In genomic region chr13:9192797-9193330, GRCm38 (mm10) we compare ENCODE assay signal across 18 mouse cellular contexts.
DNase-seq lines count a peak whose midpoint lies in the region; ATAC-seq and TF ChIP-seq lines count a peak whose summit lies in the region.
"Had no signal": no experiment of that assay in that cellular context is flagged by ENCODE, and none has a peak within 500 bp of the region (broad histone marks: within the 10 kb centered on the region; RNA-seq: fewer than 3 reads in every experiment).

No protein-coding gene starts in this region.

- H3K9ac ChIP-seq in forebrain, postnatal 0 days: no peak overlapping the region
- H3K9ac ChIP-seq in forebrain, embryonic 16.5 days (replicated peaks; ENCODE audit: low read depth, low read length): no peak overlapping the region
- no peak overlapping the region for H3K9ac ChIP-seq in kidney, embryonic 14.5 days (ENCODE audit: low read depth, low read length)
- no peak overlapping the region for H3K9ac ChIP-seq in kidney, postnatal 0 days (ENCODE audit: low read depth, low read length)
- H3K9ac ChIP-seq in liver, postnatal 0 days (replicated peaks): no peak overlapping the region
- H3K9ac ChIP-seq: embryonic facial prominence, embryonic 13.5 days; hindbrain, embryonic 14.5 days; liver, embryonic 13.5 days had no signal

- no peak overlapping the region for H3K4me2 ChIP-seq in forebrain, postnatal 0 days (ENCODE audit: low read depth)
- no peak overlapping the region for H3K4me2 ChIP-seq in forebrain, embryonic 16.5 days (ENCODE audit: low read length)
- H3K4me2 ChIP-seq in kidney, embryonic 14.5 days (replicated peaks; ENCODE audit: low read depth, low read length): no peak overlapping the region
- no peak overlapping the region for H3K4me2 ChIP-seq in kidney, postnatal 0 days (ENCODE audit: low read length)
- no peak overlapping the region for H3K4me2 ChIP-seq in liver, postnatal 0 days (ENCODE audit: low read depth, low read length)
- H3K4me2 ChIP-seq: embryonic facial prominence, embryonic 13.5 days; hindbrain, embryonic 14.5 days; liver, embryonic 13.5 days had no signal

- no peaks in the 10 kb centered on the region for H3K36me3 ChIP-seq in forebrain, postnatal 0 days (ENCODE audit: insufficient read depth)
- no peaks in the 10 kb centered on the region for H3K36me3 ChIP-seq in forebrain, embryonic 16.5 days (ENCODE audit: control insufficient read depth, insufficient read depth)
- H3K36me3 ChIP-seq in kidney, embryonic 14.5 days (ENCODE audit: control insufficient read depth, insufficient read depth, low read length): no peaks in the 10 kb centered on the region
- no peaks in the 10 kb centered on the region for H3K36me3 ChIP-seq in kidney, postnatal 0 days (ENCODE audit: insufficient read depth, low read length)
- H3K36me3 ChIP-seq in liver, postnatal 0 days (replicated peaks; ENCODE audit: insufficient read depth, low read length): no peaks in the 10 kb centered on the region
- H3K36me3 ChIP-seq: embryonic facial prominence, embryonic 13.5 days; liver, embryonic 13.5 days had no signal

- no peak for TF ChIP-seq CTCF in forebrain, postnatal 0 days (IDR thresholded peaks at IDR 0.05; ENCODE audit: low read depth)
- TF ChIP-seq CTCF in Patski (IDR thresholded peaks at IDR 0.05): no peak
- no peak for TF ChIP-seq CTCF in kidney, postnatal 0 days (IDR thresholded peaks at IDR 0.05; ENCODE audit: low read depth)
- TF ChIP-seq CTCF in lung, adult 2 months (IDR thresholded peaks at IDR 0.05; ENCODE audit: insufficient read depth, low read length): no peak
- TF ChIP-seq CTCF in liver, postnatal 0 days (IDR thresholded peaks at IDR 0.05; ENCODE audit: low read depth): no peak

- WGBS in forebrain, postnatal 0 days: 37% methylated on average over 9 of the region's 9 CpGs
- 28% methylated on average over 9 of the region's 9 CpGs for WGBS in forebrain, embryonic 16.5 days
- 17% methylated on average over 9 of the region's 9 CpGs for whole genome bisulfite sequencing in kidney, embryonic 14.5 days
- WGBS in kidney, postnatal 0 days: 27% methylated on average over 9 of the region's 9 CpGs
- WGBS in lung, adult 2 months: 74% methylated on average over 9 of the region's 9 CpGs
- 63% methylated on average over 9 of the region's 9 CpGs for WGBS in liver, postnatal 0 days (ENCODE audit: insufficient replicate concordance)

- H3K27me3 ChIP-seq in forebrain, postnatal 0 days (ENCODE audit: insufficient read depth, low read length): no peaks in the 10 kb centered on the region
- no peaks in the 10 kb centered on the region for H3K27me3 ChIP-seq in forebrain, embryonic 16.5 days (replicated peaks; ENCODE audit: control insufficient read depth, insufficient read depth, low read length)
- no peaks in the 10 kb centered on the region for H3K27me3 ChIP-seq in kidney, embryonic 14.5 days (ENCODE audit: control insufficient read depth, insufficient read depth, low read length)
- H3K27me3 ChIP-seq in Patski: no peaks in the 10 kb centered on the region
- H3K27me3 ChIP-seq in kidney, postnatal 0 days (ENCODE audit: insufficient read depth, low read length): no peaks in the 10 kb centered on the region
- H3K27me3 ChIP-seq in liver, postnatal 0 days (ENCODE audit: insufficient read depth, low read length): no peaks in the 10 kb centered on the region
- H3K27me3 ChIP-seq: embryonic facial prominence, embryonic 13.5 days; liver, embryonic 13.5 days had no signal

- 0 out of 2 replicates have a peak, but pooled peaks have one; percentile 17 for ATAC-seq in forebrain, postnatal 0 days
- no peak for ATAC-seq in forebrain, embryonic 16.5 days
- ATAC-seq in kidney, embryonic 14.5 days (ENCODE audit: low FRiP score, low TSS enrichment): peak; percentile 80
- ATAC-seq in Patski: peak; percentile 13
- peak; percentile 53; the same call in 1 of the 2 replicates for ATAC-seq in kidney, postnatal 0 days (replicated peaks; ENCODE audit: low FRiP score, low read depth)
- ATAC-seq in liver, postnatal 0 days: no peak

- no peak for TF ChIP-seq EP300 in liver, postnatal 0 days (IDR thresholded peaks at IDR 0.05; ENCODE audit: low read depth)

- no peaks in the 10 kb centered on the region for H3K4me1 ChIP-seq in forebrain, postnatal 0 days (ENCODE audit: insufficient read depth)
- H3K4me1 ChIP-seq in forebrain, embryonic 16.5 days (replicated peaks; ENCODE audit: control insufficient read depth, insufficient read depth, low read length): peaks cover 3% of the 10 kb centered on the region; the same call in 1 of the 2 replicates
- peaks cover 10% of the 10 kb centered on the region for H3K4me1 ChIP-seq in kidney, embryonic 14.5 days (ENCODE audit: control insufficient read depth, insufficient read depth, low read length)
- 0 out of 2 replicates have a peak, but pooled peaks cover 7% of the 10 kb centered on the region for H3K4me1 ChIP-seq in kidney, postnatal 0 days (replicated peaks; ENCODE audit: insufficient read depth, low read length)
- no peaks in the 10 kb centered on the region for H3K4me1 ChIP-seq in lung, adult 2 months (ENCODE audit: control insufficient read depth, insufficient read depth, low read length)
- no peaks in the 10 kb centered on the region for H3K4me1 ChIP-seq in liver, postnatal 0 days (ENCODE audit: insufficient read depth)

- DNase-seq in forebrain, postnatal 0 days: no peak
- DNase-seq in kidney, adult 18-20 months: no peak
- peak; percentile 33 for DNase-seq in Patski (ENCODE audit: low read depth, low spot score)
- peak; percentile 52 for DNase-seq in kidney, postnatal 0 days (ENCODE audit: low spot score)
- DNase-seq in lung, adult 2 months: no peak
- no peak for DNase-seq in liver, postnatal 0 days
- DNase-seq: cerebellum, postnatal 10 days; left cerebral cortex, postnatal 4 days; liver, embryonic 13.5 days; lung, postnatal 10 days; right cerebral cortex, postnatal 25 days; thymus, adult 2 months had no signal

- no peak overlapping the region for H3K4me3 ChIP-seq in forebrain, postnatal 0 days (ENCODE audit: low read depth, low read length)
- no peak overlapping the region for H3K4me3 ChIP-seq in forebrain, embryonic 16.5 days (replicated peaks; ENCODE audit: low read length)
- no peak overlapping the region for H3K4me3 ChIP-seq in kidney, embryonic 14.5 days (ENCODE audit: low read length)
- H3K4me3 ChIP-seq in kidney, postnatal 0 days (replicated peaks; ENCODE audit: low read depth, low read length): no peak overlapping the region
- H3K4me3 ChIP-seq in lung, adult 2 months (replicated peaks; ENCODE audit: extremely low read depth, low read depth, low read length): no peak overlapping the region
- no peak overlapping the region for H3K4me3 ChIP-seq in liver, postnatal 0 days (ENCODE audit: low read depth, low read length)
- H3K4me3 ChIP-seq: embryonic facial prominence, embryonic 13.5 days; liver, embryonic 13.5 days; megakaryocyte, embryonic 14.5 days; myocyte had no signal

- in situ Hi-C loops in Patski (cut with MboI; ENCODE audit: low pct_unique_long_range_greater_than_20kb): no loop called here

- H3K9me3 ChIP-seq in forebrain, postnatal 0 days (ENCODE audit: low read length): no peaks in the 10 kb centered on the region
- H3K9me3 ChIP-seq in forebrain, embryonic 16.5 days (ENCODE audit: control insufficient read depth, low read length): no peaks in the 10 kb centered on the region
- H3K9me3 ChIP-seq in kidney, embryonic 14.5 days (ENCODE audit: control insufficient read depth, low read length): no peaks in the 10 kb centered on the region
- no peaks in the 10 kb centered on the region for H3K9me3 ChIP-seq in kidney, postnatal 0 days (replicated peaks; ENCODE audit: low read length)
- H3K9me3 ChIP-seq in liver, postnatal 0 days (ENCODE audit: low read length): no peaks in the 10 kb centered on the region
- H3K9me3 ChIP-seq: embryonic facial prominence, embryonic 13.5 days; liver, embryonic 13.5 days had no signal

- TF ChIP-seq POLR2A in lung, adult 2 months (IDR thresholded peaks at IDR 0.05; ENCODE audit: borderline replicate concordance, extremely low read depth, low read depth, low read length): no peak

- CTCF ChIA-PET in Patski (lab: Charles Lee): interaction anchor here (1.1 to 2.9 kb wide), 6 partner anchors 11 to 654 kb away, joined by 3 to 8 read pairs (median 4); no protein-coding TSS in a partner anchor

- POLR2A ChIA-PET in Patski (lab: Charles Lee): no interaction called here

- H3K27ac ChIP-seq in forebrain, postnatal 0 days (ENCODE audit: low read depth, low read length): no peak overlapping the region
- H3K27ac ChIP-seq in forebrain, embryonic 16.5 days (ENCODE audit: low read length): no peak overlapping the region
- no peak overlapping the region for H3K27ac ChIP-seq in kidney, embryonic 14.5 days (ENCODE audit: low read depth, low read length)
- no peak overlapping the region for H3K27ac ChIP-seq in kidney, postnatal 0 days
- H3K27ac ChIP-seq in liver, postnatal 0 days (ENCODE audit: low read depth): no peak overlapping the region
- H3K27ac ChIP-seq: embryonic facial prominence, embryonic 13.5 days; hindbrain, embryonic 14.5 days; liver, embryonic 13.5 days had no signal

Comparison
In these comparisons a context has a peak if more than half of its experiments do, and no peak if none do; other contexts are left out.
1. ATAC-seq: peak in forebrain, postnatal 0 days (single experiment), kidney, embryonic 14.5 days (single experiment), Patski (single experiment) and kidney, postnatal 0 days (single experiment); none in forebrain, embryonic 16.5 days (single experiment) and liver, postnatal 0 days (single experiment).
2. DNase-seq: peak in Patski (single experiment) and kidney, postnatal 0 days (single experiment); none in forebrain, postnatal 0 days (single experiment), kidney, adult 18-20 months (single experiment), lung, adult 2 months (single experiment) and liver, postnatal 0 days (single experiment).